Mouse (Mus musculus) forebrain, embryonic 10.5 days (tissue): ENCODE measurements at regions not wholly inside any gene's neighbourhood (a gene's known extent, or its start where the extent isn't known, plus 50 kb on each side); places are given as distances from the start of the nearest gene placed in this dataset.

Experiments
- DNase-seq: peaks from one replicate; pipeline ENCODE4 v3.0.0-alpha.2; 2017; ENCODE audit warnings: low spot score; ENCODE audit errors: extremely low spot score
- H3K27ac ChIP-seq: fragments of 300-500 bp; sonication (generic); 2 replicates; pipeline ENCODE4 v1.5.1; 2016; ENCODE audit warnings: mild to moderate bottlenecking
- H3K27me3 ChIP-seq: fragments of 300-500 bp; sonication (generic); 2 replicates; pipeline ENCODE4 v1.6.1; 2016; ENCODE audit warnings: mild to moderate bottlenecking; ENCODE audit not compliant: poor library complexity, severe bottlenecking
- H3K36me3 ChIP-seq: fragments of 300-500 bp; sonication (generic); replicated peaks from 2 replicates; pipeline ENCODE4 v1.6.1; 2016; ENCODE audit warnings: mild to moderate bottlenecking, moderate library complexity
- H3K4me1 ChIP-seq: fragments of 300-500 bp; sonication (generic); 2 replicates; pipeline ENCODE4 v1.6.1; 2016
- H3K4me3 ChIP-seq: fragments of 300-500 bp; sonication (generic); 2 replicates; pipeline ENCODE4 v1.5.1; 2016; ENCODE audit warnings: mild to moderate bottlenecking, moderate library complexity
- H3K9me3 ChIP-seq: fragments of 300-500 bp; sonication (generic); 2 replicates; pipeline ENCODE4 v1.6.1; 2016; ENCODE audit warnings: mild to moderate bottlenecking, moderate library complexity
- WGBS: fragments of 180-500 bp; shearing (Covaris S2); methylation state at CpG from one replicate; pipeline ENCODE4 v1.1.7; 2016; 5-methylcytosine and 5-hydroxymethylcytosine counted together

DNA sequence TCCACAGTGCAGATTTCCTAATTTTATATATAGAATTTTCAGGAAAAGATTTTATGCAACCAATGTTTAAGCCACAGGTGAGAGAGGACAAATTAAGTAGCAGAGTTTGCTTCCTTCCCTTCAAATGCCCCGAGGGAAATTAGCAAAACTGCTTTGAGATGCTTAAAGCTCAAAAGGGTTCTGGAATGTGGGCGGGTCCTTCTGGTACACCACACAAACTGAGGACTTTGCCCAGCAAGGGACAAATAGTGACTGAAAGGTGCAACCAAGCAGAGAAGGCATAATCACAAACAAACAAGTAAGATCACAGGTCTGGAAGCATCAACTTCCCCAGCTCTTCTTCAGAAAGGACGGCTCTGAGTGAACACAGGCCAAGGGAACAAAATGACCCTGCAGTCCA is 476.4 kb upstream of the Adamts5 start:
- Histone ChIP-seq H3K4me1 (peaks cover 5% of the 10 kb centered on the region), H3K9me3 (no peaks in the 10 kb centered on the region), H3K4me3 (no peak overlapping the region), H3K27me3 (no peaks in the 10 kb centered on the region), H3K27ac (no peak overlapping the region), H3K36me3 (no peaks in the 10 kb centered on the region)
- 21% methylated on average over 3 of the region's 3 CpGs for WGBS
- no peak for DNase-seq

DNA sequence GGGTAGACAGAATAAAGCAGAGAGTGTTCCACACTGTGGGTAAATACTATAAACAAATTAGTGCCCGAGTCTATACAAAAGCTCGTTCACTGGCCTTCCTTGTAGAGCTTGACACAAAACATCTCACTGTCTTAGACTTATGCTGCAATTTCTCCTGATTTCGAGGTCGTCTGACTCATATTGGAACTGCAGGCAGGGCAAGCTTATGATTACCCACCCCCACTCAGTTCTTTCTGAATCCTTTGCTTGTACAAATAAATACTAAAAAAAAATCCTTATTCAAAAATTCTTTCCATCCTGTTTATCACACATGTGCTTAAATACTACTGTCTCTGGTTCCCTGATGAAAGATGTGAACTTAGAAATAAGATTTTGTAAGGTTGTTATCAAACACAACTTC is 470.0 kb upstream of the Adamts5 start:
- Histone ChIP-seq H3K4me3 (no peak overlapping the region), H3K27me3 (no peaks in the 10 kb centered on the region), H3K36me3 (no peaks in the 10 kb centered on the region), H3K4me1 (no peaks in the 10 kb centered on the region), H3K9me3 (no peaks in the 10 kb centered on the region), H3K27ac (no peak overlapping the region)
- no peak for DNase-seq
- 86% methylated on average over 4 of the region's 4 CpGs for WGBS

DNA sequence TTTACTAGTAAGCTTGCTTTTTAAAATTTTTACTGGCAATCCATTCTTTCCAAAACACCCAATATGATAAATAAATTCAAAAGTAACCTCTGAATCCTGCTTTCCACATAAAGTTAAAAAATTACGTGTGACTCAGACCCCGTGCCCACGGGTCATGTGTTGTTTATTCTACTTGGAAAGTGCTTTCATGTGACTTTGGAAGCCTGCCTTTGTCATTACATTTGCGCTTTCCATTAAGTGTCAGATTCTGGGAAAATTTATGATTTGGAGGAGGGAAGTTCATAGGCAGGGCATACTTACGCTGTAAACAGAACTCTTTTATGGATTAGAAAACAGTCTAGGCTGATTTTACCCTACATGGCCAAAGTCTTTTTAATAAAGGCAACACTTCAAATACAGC is 466.8 kb upstream of the Adamts5 start:
- Histone ChIP-seq H3K9me3 (no peaks in the 10 kb centered on the region), H3K27me3 (no peaks in the 10 kb centered on the region), H3K36me3 (no peaks in the 10 kb centered on the region), H3K4me3 (no peak overlapping the region), H3K27ac (no peak overlapping the region), H3K4me1 (no peaks in the 10 kb centered on the region)
- WGBS, result 91% methylated on average over 5 of the region's 5 CpGs
- no peak for DNase-seq

DNA sequence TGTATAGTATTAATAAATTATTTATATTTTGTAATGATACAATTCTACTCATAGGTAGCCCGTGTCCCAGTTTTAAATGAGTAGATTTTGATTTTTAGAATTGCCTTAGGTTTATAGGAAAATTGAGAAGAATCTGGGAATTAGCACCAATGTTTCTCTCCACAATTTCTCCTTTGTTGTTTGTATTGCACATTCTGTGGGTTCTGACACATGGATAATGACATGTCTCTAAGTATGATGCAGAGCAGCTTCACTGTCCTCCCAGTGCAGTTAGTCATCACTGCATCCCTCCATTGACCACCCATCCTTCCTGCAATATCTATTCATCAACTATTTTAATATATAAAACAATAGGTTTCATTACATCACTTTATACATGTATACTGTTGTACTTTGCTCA is 464.6 kb upstream of the Adamts5 start:
- no peak overlapping the region for H3K27ac ChIP-seq
- 83% methylated on average over 1 of the region's 1 CpGs for WGBS
- no peaks in the 10 kb centered on the region for H3K9me3 ChIP-seq
- H3K36me3 ChIP-seq, result no peaks in the 10 kb centered on the region
- no peaks in the 10 kb centered on the region for H3K4me1 ChIP-seq
- no peak for DNase-seq
- H3K4me3 ChIP-seq, result no peak overlapping the region
- no peaks in the 10 kb centered on the region for H3K27me3 ChIP-seq

DNA sequence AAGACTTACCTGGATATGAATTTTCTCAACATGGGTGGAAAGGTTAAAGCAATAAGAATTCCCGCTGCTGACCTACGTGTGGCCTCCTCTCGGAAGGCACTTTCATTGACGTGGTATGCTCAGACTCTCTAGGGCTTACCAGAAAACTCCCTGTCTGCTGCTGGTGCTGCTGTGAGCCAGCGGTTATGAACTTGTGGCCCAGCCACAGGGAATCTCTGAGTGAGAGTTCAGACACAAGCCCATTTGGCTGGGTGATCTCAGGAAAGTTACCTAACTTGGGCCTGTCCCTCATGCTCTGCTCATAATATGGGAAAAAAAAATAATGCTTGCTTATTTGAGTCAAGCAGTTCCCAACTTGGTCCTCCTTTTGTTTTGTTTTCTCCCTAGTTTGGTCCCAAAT is 459.5 kb upstream of the Adamts5 start:
- Histone ChIP-seq H3K9me3 (no peaks in the 10 kb centered on the region), H3K4me3 (no peak overlapping the region), H3K27ac (no peak overlapping the region), H3K4me1 (no peaks in the 10 kb centered on the region), H3K36me3 (no peaks in the 10 kb centered on the region), H3K27me3 (no peaks in the 10 kb centered on the region)
- no peak for DNase-seq
- 93% methylated on average over 5 of the region's 5 CpGs for WGBS

DNA sequence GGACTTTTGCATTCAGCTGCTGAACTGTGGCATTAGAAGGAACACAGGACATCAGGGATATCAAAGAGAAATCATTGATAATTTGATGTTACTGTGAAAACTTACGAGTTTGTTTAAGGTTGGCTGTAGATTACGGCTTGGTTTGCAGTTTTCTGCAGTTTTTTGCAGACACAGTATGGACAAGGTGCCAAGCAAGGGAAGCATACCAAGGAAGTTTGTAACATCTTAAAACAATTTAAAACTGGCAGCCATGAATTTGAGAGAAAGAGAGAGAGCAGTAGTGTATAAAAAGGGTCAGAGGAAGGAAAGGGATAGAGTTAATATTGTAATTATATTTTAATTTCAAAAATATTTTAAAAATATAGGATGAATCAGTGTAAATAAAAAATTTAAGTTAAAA is 453.4 kb upstream of the Adamts5 start:
- Histone ChIP-seq H3K27ac (no peak overlapping the region), H3K36me3 (no peaks in the 10 kb centered on the region), H3K4me3 (no peak overlapping the region), H3K27me3 (no peaks in the 10 kb centered on the region), H3K4me1 (no peaks in the 10 kb centered on the region), H3K9me3 (no peaks in the 10 kb centered on the region)
- DNase-seq, result no peak
- 92% methylated on average over 2 of the region's 2 CpGs for WGBS

DNA sequence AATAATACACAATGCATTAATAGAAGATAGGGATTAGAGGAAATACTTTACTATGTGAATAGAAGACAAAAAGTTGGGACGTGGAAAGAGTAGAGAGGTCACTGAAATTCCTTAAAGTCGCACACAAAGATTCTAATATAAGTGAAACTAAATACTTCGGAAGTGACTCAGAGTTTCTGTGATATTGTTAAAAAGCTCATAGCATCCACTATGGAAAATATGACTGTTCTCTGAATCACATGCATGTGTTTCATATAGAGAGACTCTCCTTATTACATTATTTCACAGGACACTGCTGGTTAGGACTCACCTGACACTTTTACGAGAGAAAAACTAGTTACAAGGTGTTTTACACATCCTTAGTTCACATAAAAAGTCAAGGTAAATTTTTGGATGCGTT is 446.1 kb upstream of the Adamts5 start:
- WGBS, result 92% methylated on average over 5 of the region's 5 CpGs
- H3K9me3 ChIP-seq, result no peaks in the 10 kb centered on the region
- H3K27ac ChIP-seq, result no peak overlapping the region
- DNase-seq, result no peak
- H3K27me3 ChIP-seq, result no peaks in the 10 kb centered on the region
- H3K36me3 ChIP-seq, result no peaks in the 10 kb centered on the region
- H3K4me1 ChIP-seq, result no peaks in the 10 kb centered on the region
- H3K4me3 ChIP-seq, result no peak overlapping the region

DNA sequence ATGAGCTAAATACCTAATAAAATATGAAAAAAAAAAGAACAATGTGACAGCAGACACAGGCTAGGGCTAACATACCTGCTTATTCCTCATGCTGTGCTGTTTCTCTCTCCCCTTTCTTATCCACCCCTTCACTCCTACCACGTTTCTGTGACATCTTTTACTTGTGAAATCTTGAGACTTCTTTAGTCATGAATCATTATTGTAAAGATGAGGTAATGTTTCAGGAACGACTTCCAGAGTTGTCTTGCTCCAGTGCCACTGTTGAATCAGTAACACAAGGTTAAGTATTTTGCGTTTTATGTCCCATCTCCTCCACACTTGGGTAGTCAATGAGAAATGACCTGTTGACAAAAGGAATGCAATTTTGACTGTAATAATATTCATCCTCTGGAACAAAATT is 445.3 kb upstream of the Adamts5 start:
- Histone ChIP-seq H3K4me1 (no peaks in the 10 kb centered on the region), H3K27me3 (no peaks in the 10 kb centered on the region), H3K9me3 (no peaks in the 10 kb centered on the region), H3K36me3 (no peaks in the 10 kb centered on the region), H3K4me3 (no peak overlapping the region), H3K27ac (no peak overlapping the region)
- no peak for DNase-seq
- WGBS, result 71% methylated on average over 3 of the region's 3 CpGs

DNA sequence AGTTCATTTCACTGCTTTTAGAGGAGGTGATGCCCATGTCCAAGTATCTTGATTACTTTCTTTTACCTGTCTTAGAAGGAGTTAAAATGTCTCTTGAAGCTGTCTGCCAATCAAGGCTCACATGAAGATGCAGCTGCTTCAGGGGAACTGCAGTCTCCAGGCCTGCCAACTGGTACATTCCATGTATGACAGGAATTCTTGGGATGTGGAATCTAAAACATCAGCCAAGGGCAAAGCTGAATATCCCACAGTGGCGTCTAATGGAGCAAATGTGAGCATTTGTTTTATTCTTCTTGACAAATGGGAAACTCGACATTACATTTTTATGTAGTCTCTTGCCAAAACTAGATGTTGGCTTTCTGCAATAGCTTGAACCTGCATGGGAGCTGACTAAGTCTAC is 438.7 kb upstream of the Adamts5 start:
- DNase-seq, result no peak
- no peaks in the 10 kb centered on the region for H3K4me1 ChIP-seq
- WGBS, result 94% methylated on average over 2 of the region's 2 CpGs

DNA sequence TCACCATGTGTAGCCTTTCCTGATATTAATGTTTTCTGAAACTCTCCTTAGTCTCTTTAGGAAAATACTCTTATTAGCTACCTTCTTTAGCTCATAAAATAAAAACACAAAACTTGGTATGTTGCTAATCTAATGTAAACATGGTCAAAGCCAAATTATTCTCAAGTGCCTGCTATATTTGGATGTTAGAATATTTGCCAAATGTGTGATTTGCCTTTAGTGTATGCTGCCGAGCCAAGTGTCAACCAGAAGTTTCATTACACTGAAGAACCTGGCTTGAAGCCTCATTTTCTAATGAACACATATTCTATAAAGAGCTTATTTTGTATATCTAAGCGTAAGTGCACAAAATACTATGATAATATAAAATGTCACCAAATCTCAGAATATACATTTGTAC is 423.8 kb upstream of the Adamts5 start:
- H3K9me3 ChIP-seq, result no peaks in the 10 kb centered on the region
- no peak for DNase-seq
- H3K36me3 ChIP-seq, result no peaks in the 10 kb centered on the region
- no peak overlapping the region for H3K27ac ChIP-seq
- H3K4me1 ChIP-seq, result no peaks in the 10 kb centered on the region
- H3K27me3 ChIP-seq, result no peaks in the 10 kb centered on the region
- H3K4me3 ChIP-seq, result no peak overlapping the region
- 90% methylated on average over 2 of the region's 2 CpGs for WGBS

More for the DNA sequence above, 438.7 kb upstream of the Adamts5 start:
- Histone ChIP-seq H3K4me3 (no peak overlapping the region), H3K27ac (no peak overlapping the region), H3K9me3 (no peaks in the 10 kb centered on the region), H3K27me3 (no peaks in the 10 kb centered on the region), H3K36me3 (no peaks in the 10 kb centered on the region)

DNA sequence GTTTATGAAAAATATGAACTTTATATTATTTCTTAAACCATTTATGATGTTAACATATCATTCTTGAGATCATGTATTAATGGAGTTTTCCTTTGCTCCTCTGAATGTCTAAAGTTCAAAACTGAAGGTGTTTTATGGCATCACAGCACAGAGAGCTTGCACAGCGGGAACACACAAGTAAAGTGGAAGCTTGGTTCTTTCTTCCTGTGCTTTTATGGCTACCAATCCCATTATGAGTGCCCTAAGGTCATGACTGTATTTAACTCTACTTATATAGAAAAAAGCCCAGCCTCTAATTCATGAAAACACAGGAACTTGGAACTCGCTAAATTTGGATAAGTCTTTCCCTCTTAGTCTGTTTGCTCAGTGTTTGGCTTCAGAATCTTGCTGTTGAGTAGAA is 417.3 kb upstream of the Adamts5 start:
- no peak for DNase-seq
- 70% methylated on average over 2 of the region's 2 CpGs for WGBS
- Histone ChIP-seq H3K27me3 (no peaks in the 10 kb centered on the region), H3K4me3 (no peak overlapping the region), H3K9me3 (no peaks in the 10 kb centered on the region), H3K4me1 (no peaks in the 10 kb centered on the region), H3K27ac (no peak overlapping the region), H3K36me3 (no peaks in the 10 kb centered on the region)

DNA sequence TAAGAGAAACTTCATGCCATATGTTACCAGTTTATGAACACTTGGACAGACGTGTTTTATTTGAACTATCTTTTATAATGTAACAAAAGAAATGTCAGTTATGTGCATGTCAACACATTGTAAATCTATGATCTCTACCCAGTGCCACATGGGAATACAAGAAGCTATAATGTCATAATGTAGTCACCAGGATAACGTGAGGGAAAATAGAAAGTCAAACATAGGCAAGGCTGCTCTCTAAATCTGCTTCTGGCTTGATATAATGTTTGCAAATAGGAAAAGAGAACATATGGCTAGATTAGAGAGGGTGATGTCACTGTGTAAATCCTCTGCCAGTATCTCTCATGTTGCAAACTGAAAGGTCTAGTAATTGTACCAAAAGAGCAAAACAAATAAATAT is 408.1 kb upstream of the Adamts5 start:
- Histone ChIP-seq H3K4me3 (no peak overlapping the region), H3K27ac (no peak overlapping the region), H3K27me3 (no peaks in the 10 kb centered on the region), H3K36me3 (no peaks in the 10 kb centered on the region), H3K9me3 (no peaks in the 10 kb centered on the region), H3K4me1 (no peaks in the 10 kb centered on the region)
- 79% methylated on average over 2 of the region's 2 CpGs for WGBS
- no peak for DNase-seq

DNA sequence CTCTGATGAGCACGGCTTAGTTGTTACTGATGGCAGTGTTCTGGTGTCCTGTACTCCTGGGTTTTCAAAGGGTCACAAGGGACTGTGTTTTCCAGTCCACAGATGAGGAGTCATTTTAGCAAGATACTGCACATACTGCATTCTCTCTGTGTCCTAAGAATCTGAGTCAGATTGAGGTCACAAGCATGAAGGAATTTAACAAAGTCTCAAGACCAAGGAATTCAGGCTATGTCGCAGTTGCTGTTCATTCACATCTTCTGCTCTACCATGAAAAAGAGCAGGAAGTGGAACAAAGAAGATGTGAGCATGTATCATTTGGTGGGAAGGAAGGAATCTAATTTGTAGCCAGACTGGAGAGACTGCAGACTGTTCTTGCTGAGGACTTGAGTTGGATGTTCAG is 402.2 kb upstream of the Adamts5 start:
- no peak for DNase-seq
- Histone ChIP-seq H3K9me3 (no peaks in the 10 kb centered on the region), H3K27ac (no peak overlapping the region), H3K27me3 (no peaks in the 10 kb centered on the region), H3K4me1 (no peaks in the 10 kb centered on the region), H3K36me3 (no peaks in the 10 kb centered on the region), H3K4me3 (no peak overlapping the region)
- WGBS, result 91% methylated on average over 2 of the region's 2 CpGs

DNA sequence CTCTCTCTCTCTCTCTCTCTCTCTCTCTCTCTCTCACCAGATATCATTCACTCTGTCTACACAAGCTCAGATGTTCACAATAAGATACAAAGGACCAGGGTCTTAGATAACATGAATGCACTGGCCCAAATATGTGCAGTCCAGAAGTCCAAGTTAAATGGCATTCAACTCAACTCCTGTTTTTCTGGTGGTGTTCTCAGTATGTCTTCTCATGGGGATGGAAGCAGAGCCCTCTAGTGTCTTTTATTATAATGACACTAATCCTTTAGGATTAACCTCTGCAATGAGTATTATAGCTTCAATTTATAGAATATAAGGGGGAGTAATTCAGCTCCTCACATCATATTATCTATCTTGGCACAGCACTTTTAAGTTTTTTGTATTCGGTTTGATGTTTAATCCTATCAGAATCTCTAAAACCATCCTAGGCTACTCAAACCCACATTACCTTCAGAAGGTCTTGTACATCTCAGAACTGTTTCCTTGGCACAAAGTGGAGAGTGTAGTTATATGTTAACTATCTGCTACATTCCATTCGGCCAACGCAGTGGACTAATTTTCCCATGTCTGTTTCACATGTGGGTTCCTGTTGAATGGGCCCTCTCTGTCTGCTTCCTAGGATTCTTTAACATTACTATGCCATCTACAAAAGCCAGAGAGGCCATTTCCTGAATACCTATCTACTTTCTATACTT is 401.0 kb upstream of the Adamts5 start:
- no peak overlapping the region for H3K27ac ChIP-seq
- H3K4me3 ChIP-seq, result no peak overlapping the region
- WGBS, result 79% methylated on average over 3 of the region's 3 CpGs
- no peaks in the 10 kb centered on the region for H3K27me3 ChIP-seq
- no peaks in the 10 kb centered on the region for H3K4me1 ChIP-seq
- DNase-seq, result no peak
- no peaks in the 10 kb centered on the region for H3K9me3 ChIP-seq
- no peaks in the 10 kb centered on the region for H3K36me3 ChIP-seq
